Mouse (Mus musculus) heart, adult 2 months (tissue): ENCODE measurements around the gene Tspan17.

ENCODE experiments used
- EP300 ChIP-seq: fragments of 200-500 bp; IDR thresholded peaks from 2 replicates; pipeline ENCODE4 v1.6.1; 2011; ENCODE audit warnings: low read depth, low read length, control low read depth; ENCODE audit not compliant: insufficient read depth
- POLR2A ChIP-seq: fragments of 200-500 bp; IDR thresholded peaks from 2 replicates; pipeline ENCODE4 v1.6.1; 2011; ENCODE audit warnings: mild to moderate bottlenecking, low read depth, low read length, control low read depth; ENCODE audit not compliant: insufficient read depth

DNA sequence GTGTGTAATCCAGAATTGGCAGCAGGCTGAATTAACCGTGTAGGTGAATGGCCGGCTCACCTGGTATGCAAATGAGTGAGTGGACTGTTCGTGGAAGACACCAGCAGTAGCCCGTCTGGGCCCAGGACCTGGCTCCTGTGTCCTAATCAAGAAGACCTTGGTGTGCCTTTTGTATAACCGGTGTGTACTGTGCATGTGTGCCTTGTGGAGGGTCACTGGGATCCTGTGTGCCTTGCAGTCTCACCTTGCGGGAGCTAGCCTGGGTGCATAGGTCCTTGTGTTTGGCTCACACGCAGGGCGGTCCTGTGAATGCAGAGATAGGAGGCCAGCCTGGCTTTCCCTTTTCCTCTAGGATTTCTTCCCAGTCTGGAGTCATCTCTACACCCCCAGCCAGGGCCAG is 41.0 kb upstream of the Tspan17 start:
- no peak for TF ChIP-seq EP300
- TF ChIP-seq POLR2A: no peak
